Mouse (Mus musculus) megakaryocyte, embryonic 14.5 days (primary cell): ENCODE data around the gene Cass4. TPM values are rescaled to one million over a fixed set of nuclear protein-coding genes. Genes with fewer than 3 reads are reported as not detected.

Experiments
- H3K27me3 ChIP-seq: replicated peaks from 2 replicates; pipeline ENCODE3; 2012; ENCODE audit warnings: inconsistent platforms
- H3K36me3 ChIP-seq: replicated peaks from 2 replicates; pipeline ENCODE3; 2012; ENCODE audit warnings: low read length, inconsistent platforms, mixed read lengths
- H3K4me1 ChIP-seq: 2 replicates; pipeline ENCODE4 v1.6.1; 2012; ENCODE audit warnings: inconsistent platforms
- H3K4me3 ChIP-seq: replicated peaks from 2 replicates; pipeline ENCODE3; 2012; ENCODE audit warnings: moderate library complexity, mild to moderate bottlenecking, inconsistent platforms
- H3K9me3 ChIP-seq: 2 replicates; pipeline ENCODE4 v1.6.1; 2012; ENCODE audit warnings: inconsistent platforms
- FLI1 ChIP-seq: IDR thresholded peaks from 2 replicates; pipeline ENCODE4 v1.6.1; 2012; ENCODE audit warnings: low read length, inconsistent platforms, mixed read lengths
- GATA1 ChIP-seq: IDR thresholded peaks from 3 replicates; pipeline ENCODE4 v1.6.1; 2012; ENCODE audit warnings: mixed read lengths, low read length, inconsistent platforms, borderline replicate concordance
- polyA plus RNA-seq: library from polyadenylated mRNA; stranded (reverse); fragments of >175 nt; gene quantifications from 2 replicates; pipeline ENCODE4 v1.2.3, GENCODE M21; 2012; ENCODE audit warnings: low replicate concordance; ENCODE audit not compliant: insufficient read depth

Cass4 gene
- polyA plus RNA-seq, 1 experiment = 5.9 TPM

- Histone ChIP-seq H3K27me3 (peaks cover 23% of the 10 kb centered on the region), H3K36me3 (peaks cover 4% of the 10 kb centered on the region), H3K4me3 (peak overlapping the region; percentile 82), H3K9me3 (no peaks in the 10 kb centered on the region), H3K4me1 (peaks cover 30% of the 10 kb centered on the region)
- no peak for TF ChIP-seq GATA1
- TF ChIP-seq FLI1 = no peak
Observed at GRCm38 (mm10) chr2:172477350-172477749, 83.8 kb downstream of the Cass4 start.

GRCm38 (mm10) chr2:172477860-172478259, 84.3 kb downstream of the Cass4 start:
- Histone ChIP-seq H3K27me3 (peaks cover 27% of the 10 kb centered on the region), H3K4me1 (peaks cover 30% of the 10 kb centered on the region), H3K36me3 (no peaks in the 10 kb centered on the region), H3K4me3 (peak overlapping the region; percentile 76), H3K9me3 (no peaks in the 10 kb centered on the region)
- no peak for TF ChIP-seq GATA1
- no peak for TF ChIP-seq FLI1

DNA sequence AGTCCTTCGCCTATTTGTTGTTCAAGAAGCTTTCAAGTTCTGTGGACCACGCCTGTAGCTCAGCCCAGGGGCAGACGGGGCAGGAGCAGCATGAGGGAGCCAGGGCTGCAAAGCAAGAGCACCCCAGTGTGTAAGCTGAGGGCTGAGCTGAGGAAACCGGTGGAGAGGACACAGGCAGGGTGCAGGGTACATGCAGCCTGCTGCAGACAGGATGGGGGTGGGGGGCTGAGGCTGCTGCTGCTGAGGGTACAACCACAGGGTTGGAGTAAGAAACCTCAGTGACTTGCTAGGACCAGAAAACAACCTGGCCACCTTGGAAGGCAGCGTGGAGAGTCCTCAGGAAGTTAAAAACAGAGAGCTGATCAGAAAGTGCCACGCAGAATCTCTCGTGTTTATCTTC, 86.7 kb downstream of the Cass4 start:
- Histone ChIP-seq H3K4me1 (peaks cover 27% of the 10 kb centered on the region), H3K9me3 (no peaks in the 10 kb centered on the region), H3K27me3 (peaks cover 28% of the 10 kb centered on the region), H3K4me3 (no peak overlapping the region), H3K36me3 (no peaks in the 10 kb centered on the region)
- TF ChIP-seq GATA1 = no peak
- TF ChIP-seq FLI1 = no peak

DNA sequence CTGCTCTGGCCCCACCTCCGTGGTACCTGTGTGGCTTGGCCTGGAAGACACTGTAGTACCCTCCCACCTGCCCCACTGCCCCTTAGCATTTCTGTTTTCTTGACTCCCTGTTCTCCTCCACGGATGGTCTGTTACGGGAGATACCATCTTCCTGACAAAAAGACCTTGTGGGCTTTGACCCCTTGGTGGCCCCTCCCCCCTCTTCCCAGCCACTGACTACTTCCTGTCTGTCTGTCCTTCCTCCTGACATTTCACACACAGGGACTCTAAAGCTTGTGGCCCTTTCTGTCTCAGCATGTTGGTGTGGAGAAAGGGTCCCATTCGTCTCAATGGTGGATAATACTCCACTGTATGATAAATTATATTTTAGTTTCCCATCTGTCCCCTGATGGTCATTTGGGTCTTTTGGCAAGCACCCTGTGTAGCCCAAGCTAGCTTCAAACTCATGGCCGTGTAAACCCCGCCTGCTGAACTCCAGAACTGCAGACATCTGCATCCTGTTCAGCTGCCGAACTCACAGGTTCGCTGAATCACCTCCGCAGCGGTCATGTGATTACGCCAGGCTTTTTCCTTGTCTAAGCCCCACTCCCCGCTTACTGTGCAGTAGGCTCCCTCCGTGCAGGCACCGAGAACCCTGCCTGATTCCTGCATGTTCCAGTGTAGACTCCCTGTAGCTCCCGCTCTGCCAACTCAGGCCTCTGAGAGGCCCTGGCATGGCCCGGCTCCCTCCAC, 88.2 kb downstream of the Cass4 start:
- Histone ChIP-seq H3K4me3 (no peak overlapping the region), H3K27me3 (peaks cover 26% of the 10 kb centered on the region), H3K4me1 (peaks cover 20% of the 10 kb centered on the region), H3K36me3 (no peaks in the 10 kb centered on the region), H3K9me3 (no peaks in the 10 kb centered on the region)
- no peak for TF ChIP-seq GATA1
- no peak for TF ChIP-seq FLI1

Other genes with a start within 250 kb of the Cass4 start
- gene Mc3r, start 145.3 kb upstream of the Cass4 start, polyA plus RNA-seq = not detected in 2 replicates
- gene Fam210b, start 48.2 kb upstream of the Cass4 start, polyA plus RNA-seq = 2.9 and 4.3 TPM in 2 replicates
- gene Aurka, start 23.3 kb upstream of the Cass4 start, polyA plus RNA-seq = 7.0 and 9.6 TPM in 2 replicates
- 7.2 and 7.4 TPM in 2 replicates for gene Cstf1, start 23.1 kb upstream of the Cass4 start, polyA plus RNA-seq
- 15.3 and 57.1 TPM in 2 replicates for gene Rtf2, start 46.8 kb downstream of the Cass4 start, polyA plus RNA-seq
- not detected in 2 replicates for gene Gcnt7, start 64.8 kb downstream of the Cass4 start, polyA plus RNA-seq
- gene Fam209, start 78.7 kb downstream of the Cass4 start, polyA plus RNA-seq = not detected in 2 replicates
- gene Tfap2c, start 155.8 kb downstream of the Cass4 start, polyA plus RNA-seq = not detected in 2 replicates